Mouse (Mus musculus) kidney, adult 2 months (tissue): ENCODE measurements around the gene Hils1.

ENCODE experiments used
- CTCF ChIP-seq: fragments of 200-500 bp; conservative IDR thresholded peaks from 2 replicates; pipeline ENCODE4 v1.5.1; 2011; ENCODE audit warnings: low read depth, mild to moderate bottlenecking, control low read depth, low read length, moderate library complexity, mixed read lengths; ENCODE audit not compliant: insufficient read depth, insufficient read length
- POLR2A ChIP-seq: fragments of 200-500 bp; IDR thresholded peaks from one replicate; pipeline ENCODE4 v1.6.1; 2011; ENCODE audit warnings: low read depth, low read length, control low read depth

DNA sequence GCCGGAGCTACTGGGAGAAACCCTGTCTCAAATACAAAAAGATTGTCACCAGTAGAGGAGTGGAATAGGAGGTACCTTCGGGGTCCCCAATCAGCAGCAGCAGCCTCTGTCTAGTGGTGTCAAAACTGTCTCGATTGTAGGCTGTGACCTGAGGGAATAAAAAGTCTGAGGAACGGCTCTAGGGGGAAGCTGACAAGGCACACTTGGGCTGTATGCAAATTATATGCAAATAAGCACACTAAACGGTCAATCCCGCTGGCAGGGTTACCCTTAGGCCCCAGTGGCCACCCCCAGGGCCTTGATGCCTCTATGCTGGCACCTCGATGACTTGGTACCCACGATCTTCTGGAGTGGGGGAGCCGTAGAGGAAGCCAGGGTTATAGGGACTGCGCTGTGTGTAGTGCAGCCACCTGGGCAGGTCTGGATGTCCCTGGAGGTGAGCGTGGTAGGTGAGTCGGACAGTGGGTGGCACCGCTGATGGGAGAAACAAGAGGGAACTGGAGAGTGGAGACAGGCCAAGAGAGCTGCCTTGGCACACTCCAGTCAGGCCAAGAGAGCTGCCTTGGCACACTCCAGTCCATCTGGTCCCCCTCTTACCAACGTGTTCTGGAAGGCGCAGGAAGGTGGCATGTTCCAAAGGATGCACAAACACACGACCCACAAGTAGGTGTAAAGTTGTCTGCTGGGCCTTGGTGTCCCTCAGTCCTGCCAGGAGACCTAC, 4.7 kb downstream of the Hils1 start:
- TF ChIP-seq CTCF = no peak
- TF ChIP-seq POLR2A = no peak
